Mouse (Mus musculus): ENCODE results near the gene Slc9a5. TPM values are rescaled to one million over a fixed set of nuclear protein-coding genes. Genes with fewer than 3 reads are reported as not detected.

Slc9a5 gene
- total and polyA plus RNA-seq, 3 experiments: 0.95 to 4.5 (median 3.1) TPM

DNA sequence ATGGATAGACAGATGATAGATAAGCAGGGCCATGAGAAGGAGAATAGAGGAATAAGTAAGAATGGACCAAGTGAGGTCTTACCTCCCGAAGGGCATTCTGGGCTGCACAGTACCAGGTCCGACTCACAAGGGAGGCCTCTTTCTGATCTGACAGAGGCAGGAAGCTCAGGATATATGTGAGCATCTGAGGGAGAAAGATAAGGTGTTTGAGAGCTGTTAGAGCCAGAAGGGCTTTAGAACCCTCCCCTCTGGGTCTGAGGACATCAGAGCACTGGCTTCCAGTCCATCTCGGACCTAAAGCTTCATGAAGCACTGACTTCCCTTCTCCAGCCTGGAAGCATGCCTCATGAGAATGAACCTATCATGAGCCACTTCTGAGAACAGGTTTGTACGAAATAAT, 25.5 kb upstream of the Slc9a5 start:
- in situ Hi-C loops (cut with MboI; ENCODE audit: low pct_ligation_motif_present, low pct_unique_long_range_greater_than_20kb, low sequenced_read_pairs) (no loop called here), dilution Hi-C loops (cut with MboI; ENCODE audit: extremely low pct_ligation_motif_present, extremely low pct_unique_long_range_greater_than_20kb, low sequenced_read_pairs) (no loop called here)
- Histone ChIP-seq H3K27ac (ENCODE audit: insufficient read depth, low read depth) (no peak overlapping the region), H3K9me3 (replicated peaks; ENCODE audit: low read length) (no peaks in the 10 kb centered on the region), H3K36me3 (replicated peaks in 1 of 2; ENCODE audit: control insufficient read depth in 1 of 2, insufficient read depth in 1 of 2, low read length in 1 of 2) (peaks cover 23 to 47% of the 10 kb centered on the region in 2 experiments), H3K4me1 (ENCODE audit: control insufficient read depth in 1 of 2, insufficient read depth in 2 of 2) (peaks cover 3 to 21% of the 10 kb centered on the region in 2 experiments), H3K79me2 (replicated peaks; ENCODE audit: control insufficient read depth, extremely low read depth, insufficient read depth, poor library complexity, severe bottlenecking) (peaks cover 14% of the 10 kb centered on the region), H3K4me3 (replicated peaks in 1 of 3; ENCODE audit: low read depth in 2 of 3, low read length in 2 of 3, poor library complexity in 1 of 3) (no peak overlapping the region), H3K4me2 (ENCODE audit: insufficient read depth, low read depth, poor library complexity, severe bottlenecking) (no peak overlapping the region), H3K27me3 (replicated peaks) (no peaks in the 10 kb centered on the region), H3K9ac (ENCODE audit: insufficient read depth, low read depth) (no peak overlapping the region)
- TF ChIP-seq SMC3 (IDR thresholded peaks at IDR 0.05; ENCODE audit: low read depth, low read length) (no peak), HCFC1 (IDR thresholded peaks at IDR 0.05; ENCODE audit: low read depth, low read length) (no peak)
- DNase-seq (ENCODE audit: extremely low read depth): no peak

DNA sequence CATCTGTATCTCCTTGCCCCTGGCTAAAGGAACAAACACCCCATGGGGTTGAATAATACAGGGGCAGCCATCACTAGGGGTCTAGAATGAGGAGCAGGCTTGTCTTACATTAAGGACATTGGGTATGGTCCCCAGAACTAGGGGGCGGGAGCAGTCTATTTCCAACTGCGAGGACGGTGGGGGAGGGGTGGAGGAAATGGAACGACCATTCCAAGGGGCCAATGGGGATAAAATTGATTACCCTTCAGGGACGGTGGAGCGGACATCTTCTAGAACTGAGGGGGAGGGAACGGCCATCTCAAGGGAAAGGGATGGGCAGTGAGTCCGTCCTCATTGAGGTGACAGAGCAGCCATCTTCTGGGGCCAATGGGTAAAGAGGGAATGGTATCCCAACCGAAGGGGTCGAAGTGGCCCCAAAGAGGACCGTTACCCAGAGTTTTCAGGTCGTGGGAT, 23.0 kb upstream of the Slc9a5 start:
- Histone ChIP-seq H3K9ac (ENCODE audit: insufficient read depth, low read depth) (peak overlapping the region; percentile 75), H3K27ac (ENCODE audit: insufficient read depth, low read depth) (peak overlapping the region; percentile 11; the same call in 1 of the 2 replicates), H3K4me1 (ENCODE audit: control insufficient read depth in 1 of 2, insufficient read depth in 2 of 2) (peaks cover 3 to 22% of the 10 kb centered on the region in 2 experiments), H3K4me2 (ENCODE audit: insufficient read depth, low read depth, poor library complexity, severe bottlenecking) (peak overlapping the region; percentile 85), H3K79me2 (replicated peaks; ENCODE audit: control insufficient read depth, extremely low read depth, insufficient read depth, poor library complexity, severe bottlenecking) (peaks cover 14% of the 10 kb centered on the region), H3K27me3 (replicated peaks) (no peaks in the 10 kb centered on the region), H3K9me3 (replicated peaks; ENCODE audit: low read length) (no peaks in the 10 kb centered on the region), H3K4me3 (replicated peaks in 1 of 3; ENCODE audit: low read depth in 2 of 3, low read length in 2 of 3, poor library complexity in 1 of 3) (peak overlapping the region; percentile 75 to 95 (median 84)), H3K36me3 (replicated peaks in 1 of 2; ENCODE audit: control insufficient read depth in 1 of 2, insufficient read depth in 1 of 2, low read length in 1 of 2) (peaks cover 42 to 50% of the 10 kb centered on the region in 2 experiments)
- dilution Hi-C loops (cut with MboI; ENCODE audit: extremely low pct_ligation_motif_present, extremely low pct_unique_long_range_greater_than_20kb, low sequenced_read_pairs) (no loop called here), in situ Hi-C loops (cut with MboI; ENCODE audit: low pct_ligation_motif_present, low pct_unique_long_range_greater_than_20kb, low sequenced_read_pairs) (no loop called here)
- TF ChIP-seq CHD2 (IDR thresholded peaks at IDR 0.05; ENCODE audit: low read length): peak; percentile 71; the same call in 1 of the 2 replicates
- no peak for TF ChIP-seq GABPA (IDR thresholded peaks at IDR 0.05; ENCODE audit: insufficient replicate concordance, low read depth, low read length)
- peak; percentile 27 for DNase-seq (ENCODE audit: extremely low read depth)

DNA sequence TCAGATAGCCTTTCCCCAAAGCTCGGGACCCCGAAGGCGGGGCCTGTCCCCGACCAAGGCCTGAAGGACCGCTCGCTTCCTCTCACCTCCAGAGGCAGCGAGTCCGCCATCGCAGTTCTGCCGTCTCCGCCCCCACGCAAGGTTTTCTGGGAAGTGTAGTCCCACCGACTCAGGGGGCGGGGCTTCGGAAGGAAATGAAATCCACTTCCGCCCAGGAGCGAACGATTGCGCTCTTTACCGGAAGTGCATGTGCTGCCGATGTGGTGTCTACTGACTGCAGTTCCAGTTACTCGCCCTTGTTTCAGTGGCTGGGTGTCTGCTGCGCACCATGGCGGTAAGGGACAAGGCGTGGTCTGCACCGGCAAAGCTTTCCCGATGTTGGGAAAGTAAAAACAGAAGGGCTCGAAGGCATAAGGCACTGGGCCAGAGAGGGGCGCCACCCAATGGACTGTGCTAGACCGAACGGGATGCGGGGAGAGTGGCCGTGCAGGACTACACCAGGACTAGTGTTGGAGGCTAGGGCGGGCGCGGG, 22.4 kb upstream of the Slc9a5 start, which contains the start of the genes Lrrc29 and Tmem208:
Lrrc29 (minus strand) TSS at position 138 of the 532 bp plus-strand sequence.
Tmem208 (plus strand) TSS at position 214 of the 532 bp plus-strand sequence.
- no peaks in the 10 kb centered on the region for H3K9me3 ChIP-seq (replicated peaks; ENCODE audit: low read length)
- peak within 1 kb of the TSS; percentile 85 for H3K4me2 ChIP-seq (ENCODE audit: insufficient read depth, low read depth, poor library complexity, severe bottlenecking)
- peak; percentile 98 for DNase-seq (ENCODE audit: extremely low read depth)
- no peaks in the 10 kb centered on the region for H3K27me3 ChIP-seq (replicated peaks)
- H3K79me2 ChIP-seq (replicated peaks; ENCODE audit: control insufficient read depth, extremely low read depth, insufficient read depth, poor library complexity, severe bottlenecking): peaks cover 14% of the 10 kb centered on the region
- peak within 1 kb of the TSS; percentile 58 for H3K27ac ChIP-seq (ENCODE audit: insufficient read depth, low read depth)
- H3K4me1 ChIP-seq (ENCODE audit: control insufficient read depth in 1 of 2, insufficient read depth in 2 of 2): peaks cover 3 to 22% of the 10 kb centered on the region in 2 experiments
- H3K4me3 ChIP-seq (replicated peaks in 1 of 3; ENCODE audit: low read depth in 2 of 3, low read length in 2 of 3, poor library complexity in 1 of 3): peak within 1 kb of the TSS; percentile 75 to 95 (median 84)
- in situ Hi-C loops (cut with MboI; ENCODE audit: low pct_ligation_motif_present, low pct_unique_long_range_greater_than_20kb, low sequenced_read_pairs): no loop called here
- peaks cover 43 to 55% of the 10 kb centered on the region in 2 experiments for H3K36me3 ChIP-seq (replicated peaks in 1 of 2; ENCODE audit: control insufficient read depth in 1 of 2, insufficient read depth in 1 of 2, low read length in 1 of 2)
- dilution Hi-C loops (cut with MboI; ENCODE audit: extremely low pct_ligation_motif_present, extremely low pct_unique_long_range_greater_than_20kb, low sequenced_read_pairs): no loop called here
- peak within 1 kb of the TSS; percentile 84 for H3K9ac ChIP-seq (ENCODE audit: insufficient read depth, low read depth)
- peak; percentile 85; the same call in 1 of the 2 replicates for TF ChIP-seq POLR2AphosphoS2 (IDR thresholded peaks at IDR 0.05; ENCODE audit: low read depth, low read length)
- no peak for TF ChIP-seq RCOR1 (conservative IDR thresholded peaks at IDR 0.05; ENCODE audit: low read depth, low read length)
- TF ChIP-seq PAX5 (IDR thresholded peaks at IDR 0.05; ENCODE audit: low read length): no peak
- no peak for TF ChIP-seq CHD1 (IDR thresholded peaks at IDR 0.05; ENCODE audit: low read depth, low read length)
- no peak; the same call in 1 of the 2 replicates for TF ChIP-seq CHD2 (IDR thresholded peaks at IDR 0.05; ENCODE audit: low read length)
- TF ChIP-seq ZC3H11A (IDR thresholded peaks at IDR 0.05; ENCODE audit: low read depth, low read length): no peak
- no peak for TF ChIP-seq JUND (conservative IDR thresholded peaks at IDR 0.05; ENCODE audit: low read depth, low read length)
- TF ChIP-seq GABPA (IDR thresholded peaks at IDR 0.05; ENCODE audit: insufficient replicate concordance, low read depth, low read length): peak; percentile 63; the same call in 1 of the 2 replicates
- TF ChIP-seq MEF2A (IDR thresholded peaks at IDR 0.05; ENCODE audit: borderline replicate concordance, low read depth, low read length): 0 out of 2 replicates have a peak, but pooled peaks have one; percentile 40
- TF ChIP-seq TBP (conservative IDR thresholded peaks at IDR 0.05; ENCODE audit: low read depth, low read length): peak; percentile 88
- TF ChIP-seq MXI1 (IDR thresholded peaks at IDR 0.05; ENCODE audit: low read depth, low read length): peak; percentile 74
- 0 out of 2 replicates have a peak, but pooled peaks have one; percentile 43 for TF ChIP-seq IRF4 (IDR thresholded peaks at IDR 0.05; ENCODE audit: low read depth, low read length)
- TF ChIP-seq ZMIZ1 (IDR thresholded peaks at IDR 0.05; ENCODE audit: low read depth, low read length): peak; percentile 51; the same call in 1 of the 2 replicates
- TF ChIP-seq SIN3A (IDR thresholded peaks at IDR 0.05; ENCODE audit: low read length): peak; percentile 88
- TF ChIP-seq ZKSCAN1 (IDR thresholded peaks at IDR 0.05; ENCODE audit: borderline replicate concordance, low read depth, low read length): no peak
- TF ChIP-seq CTCF (conservative IDR thresholded peaks at IDR 0.05 in 1 of 2, IDR thresholded peaks at IDR 0.05 in 1 of 2; ENCODE audit: low read depth in 2 of 2, low read length in 2 of 2): peak in 1 of 2 experiments; percentile 64; a peak in 2 of 4 replicates
- peak; percentile 96 for TF ChIP-seq TCF12 (IDR thresholded peaks at IDR 0.05; ENCODE audit: low read depth, low read length)
- TF ChIP-seq JUN (IDR thresholded peaks at IDR 0.05; ENCODE audit: insufficient read depth, low read depth, low read length): no peak
- peak; percentile 10; the same call in 1 of the 2 replicates for TF ChIP-seq RAD21 (IDR thresholded peaks at IDR 0.05; ENCODE audit: low read depth, low read length)
- TF ChIP-seq HCFC1 (IDR thresholded peaks at IDR 0.05; ENCODE audit: low read depth, low read length): peak; percentile 98
- peak; percentile 94 for TF ChIP-seq NELFE (IDR thresholded peaks at IDR 0.05; ENCODE audit: low read depth, low read length)
- TF ChIP-seq MAFK (IDR thresholded peaks at IDR 0.05; ENCODE audit: insufficient replicate concordance, low read length): no peak
